Mouse (Mus musculus): ENCODE results near the gene Cuedc2. TPM values are rescaled to one million over a fixed set of nuclear protein-coding genes. Genes with fewer than 3 reads are reported as not detected.

Cuedc2 gene
- polyA plus RNA-seq, 1 experiment from 2014 or later, result 221 TPM

- no peak for DNase-seq (ENCODE audit: low spot score, missing footprints)
- Histone ChIP-seq H3K4me2 (no peak overlapping the region), H3K9me3 (ENCODE audit: control insufficient read depth, low read length) (no peaks in the 10 kb centered on the region), H3K4me1 (ENCODE audit: control insufficient read depth, insufficient read depth, low read length) (peaks cover 9% of the 10 kb centered on the region), H3K27ac (ENCODE audit: low read depth, low read length) (no peak overlapping the region), H3K36me3 (ENCODE audit: control insufficient read depth, insufficient read depth, low read length) (no peaks in the 10 kb centered on the region), H3K9ac (ENCODE audit: low read length) (no peak overlapping the region), H3K4me3 (ENCODE audit: low read depth, low read length) (no peak overlapping the region), H3K27me3 (ENCODE audit: control insufficient read depth, insufficient read depth, low read length) (peaks cover 55% of the 10 kb centered on the region)
- 92% methylated on average over 21 of the region's 21 CpGs for WGBS
- ATAC-seq (ENCODE audit: low FRiP score), result no peak
Measured at GRCm38 (mm10) chr19:46312566-46312965, 25.9 kb downstream of the Cuedc2 start.

- peaks cover 4% of the 10 kb centered on the region; the same call in 1 of the 2 replicates for H3K4me1 ChIP-seq (ENCODE audit: control insufficient read depth, insufficient read depth, low read length)
- no peaks in the 10 kb centered on the region for H3K36me3 ChIP-seq (ENCODE audit: control insufficient read depth, insufficient read depth, low read length)
- H3K27ac ChIP-seq (ENCODE audit: low read depth, low read length), result no peak overlapping the region
- H3K4me3 ChIP-seq (ENCODE audit: low read depth, low read length), result no peak overlapping the region
- ATAC-seq (ENCODE audit: low FRiP score) (no peak), DNase-seq (ENCODE audit: low spot score, missing footprints) (no peak)
- no peaks in the 10 kb centered on the region for H3K9me3 ChIP-seq (ENCODE audit: control insufficient read depth, low read length)
- H3K9ac ChIP-seq (ENCODE audit: low read length), result no peak overlapping the region
- peaks cover 51% of the 10 kb centered on the region for H3K27me3 ChIP-seq (ENCODE audit: control insufficient read depth, insufficient read depth, low read length)
- 85% methylated on average over 9 of the region's 9 CpGs for WGBS
- no peak overlapping the region for H3K4me2 ChIP-seq
Measured at GRCm38 (mm10) chr19:46311341-46311740, 27.2 kb downstream of the Cuedc2 start.

GRCm38 (mm10) chr19:46310312-46310865, 28.1 kb downstream of the Cuedc2 start:
- H3K4me3 ChIP-seq (ENCODE audit: low read depth, low read length), result no peak overlapping the region
- H3K27me3 ChIP-seq (ENCODE audit: control insufficient read depth, insufficient read depth, low read length), result peaks cover 41% of the 10 kb centered on the region
- H3K27ac ChIP-seq (ENCODE audit: low read depth, low read length), result no peak overlapping the region
- H3K9ac ChIP-seq (ENCODE audit: low read length), result no peak overlapping the region
- H3K9me3 ChIP-seq (ENCODE audit: control insufficient read depth, low read length), result no peaks in the 10 kb centered on the region
- peaks cover 8% of the 10 kb centered on the region for H3K4me1 ChIP-seq (ENCODE audit: control insufficient read depth, insufficient read depth, low read length)
- 88% methylated on average over 12 of the region's 12 CpGs for WGBS
- ATAC-seq (ENCODE audit: low FRiP score), result no peak
- H3K36me3 ChIP-seq (ENCODE audit: control insufficient read depth, insufficient read depth, low read length), result no peaks in the 10 kb centered on the region
- peak; percentile 71 for DNase-seq (ENCODE audit: low spot score, missing footprints)
- no peak overlapping the region for H3K4me2 ChIP-seq

- peaks cover 14% of the 10 kb centered on the region for H3K4me1 ChIP-seq (ENCODE audit: control insufficient read depth, insufficient read depth, low read length)
- H3K36me3 ChIP-seq (ENCODE audit: control insufficient read depth, insufficient read depth, low read length), result no peaks in the 10 kb centered on the region
- H3K9ac ChIP-seq (ENCODE audit: low read length), result no peak overlapping the region
- no peak overlapping the region for H3K4me3 ChIP-seq (ENCODE audit: low read depth, low read length)
- DNase-seq (ENCODE audit: low spot score, missing footprints) (peak; percentile 49), ATAC-seq (ENCODE audit: low FRiP score) (no peak)
- WGBS, result 79% methylated on average over 21 of the region's 21 CpGs
- no peak overlapping the region for H3K27ac ChIP-seq (ENCODE audit: low read depth, low read length)
- no peaks in the 10 kb centered on the region for H3K9me3 ChIP-seq (ENCODE audit: control insufficient read depth, low read length)
- H3K27me3 ChIP-seq (ENCODE audit: control insufficient read depth, insufficient read depth, low read length), result peaks cover 35% of the 10 kb centered on the region
- no peak overlapping the region for H3K4me2 ChIP-seq
Measured at GRCm38 (mm10) chr19:46309651-46310305, 28.7 kb downstream of the Cuedc2 start.

- DNase-seq (ENCODE audit: low spot score, missing footprints) (peak; percentile 98), ATAC-seq (ENCODE audit: low FRiP score) (peak; percentile 55)
- Histone ChIP-seq H3K9me3 (ENCODE audit: control insufficient read depth, low read length) (no peaks in the 10 kb centered on the region), H3K4me3 (ENCODE audit: low read depth, low read length) (peak overlapping the region; percentile 26), H3K4me2 (peak overlapping the region; percentile 50), H3K9ac (ENCODE audit: low read length) (peak overlapping the region; percentile 44; the same call in 1 of the 2 replicates), H3K27me3 (ENCODE audit: control insufficient read depth, insufficient read depth, low read length) (peaks cover 26% of the 10 kb centered on the region), H3K36me3 (ENCODE audit: control insufficient read depth, insufficient read depth, low read length) (no peaks in the 10 kb centered on the region), H3K4me1 (ENCODE audit: control insufficient read depth, insufficient read depth, low read length) (peaks cover 18% of the 10 kb centered on the region), H3K27ac (ENCODE audit: low read depth, low read length) (no peak overlapping the region)
- under 1% methylated on average over 47 of the region's 47 CpGs for WGBS
Measured at GRCm38 (mm10) chr19:46308706-46309435, 29.6 kb downstream of the Cuedc2 start.

- H3K9me3 ChIP-seq (ENCODE audit: control insufficient read depth, low read length), result no peaks in the 10 kb centered on the region
- WGBS, result 62% methylated on average over 16 of the region's 16 CpGs
- no peak for DNase-seq (ENCODE audit: low spot score, missing footprints)
- no peak for ATAC-seq (ENCODE audit: low FRiP score)
- no peaks in the 10 kb centered on the region for H3K36me3 ChIP-seq (ENCODE audit: control insufficient read depth, insufficient read depth, low read length)
- H3K4me1 ChIP-seq (ENCODE audit: control insufficient read depth, insufficient read depth, low read length), result peaks cover 18% of the 10 kb centered on the region
- peak overlapping the region; percentile 50 for H3K4me2 ChIP-seq
- H3K4me3 ChIP-seq (ENCODE audit: low read depth, low read length), result no peak overlapping the region
- H3K27me3 ChIP-seq (ENCODE audit: control insufficient read depth, insufficient read depth, low read length), result peaks cover 21% of the 10 kb centered on the region
- H3K9ac ChIP-seq (ENCODE audit: low read length), result no peak overlapping the region
- no peak overlapping the region for H3K27ac ChIP-seq (ENCODE audit: low read depth, low read length)
Measured at GRCm38 (mm10) chr19:46308303-46308702, 30.2 kb downstream of the Cuedc2 start.

- H3K36me3 ChIP-seq (ENCODE audit: control insufficient read depth, insufficient read depth, low read length), result no peaks in the 10 kb centered on the region
- H3K27ac ChIP-seq (ENCODE audit: low read depth, low read length), result no peak overlapping the region
- no peak overlapping the region for H3K9ac ChIP-seq (ENCODE audit: low read length)
- ATAC-seq (ENCODE audit: low FRiP score), result no peak
- no peaks in the 10 kb centered on the region for H3K9me3 ChIP-seq (ENCODE audit: control insufficient read depth, low read length)
- H3K4me1 ChIP-seq (ENCODE audit: control insufficient read depth, insufficient read depth, low read length), result peaks cover 18% of the 10 kb centered on the region
- no peak for DNase-seq (ENCODE audit: low spot score, missing footprints)
- H3K27me3 ChIP-seq (ENCODE audit: control insufficient read depth, insufficient read depth, low read length), result peaks cover 20% of the 10 kb centered on the region
- no peak overlapping the region for H3K4me2 ChIP-seq
- 80% methylated on average over 16 of the region's 16 CpGs for WGBS
- no peak overlapping the region for H3K4me3 ChIP-seq (ENCODE audit: low read depth, low read length)
Measured at GRCm38 (mm10) chr19:46307781-46308180, 30.7 kb downstream of the Cuedc2 start.

- H3K9me3 ChIP-seq (ENCODE audit: control insufficient read depth, low read length), result no peaks in the 10 kb centered on the region
- H3K27ac ChIP-seq (ENCODE audit: low read depth, low read length), result no peak overlapping the region
- ATAC-seq (ENCODE audit: low FRiP score) (no peak), DNase-seq (ENCODE audit: low spot score, missing footprints) (no peak)
- WGBS, result 90% methylated on average over 9 of the region's 9 CpGs
- peaks cover 20% of the 10 kb centered on the region for H3K27me3 ChIP-seq (ENCODE audit: control insufficient read depth, insufficient read depth, low read length)
- H3K4me3 ChIP-seq (ENCODE audit: low read depth, low read length), result no peak overlapping the region
- no peak overlapping the region for H3K9ac ChIP-seq (ENCODE audit: low read length)
- H3K4me1 ChIP-seq (ENCODE audit: control insufficient read depth, insufficient read depth, low read length), result peaks cover 18% of the 10 kb centered on the region
- H3K36me3 ChIP-seq (ENCODE audit: control insufficient read depth, insufficient read depth, low read length), result no peaks in the 10 kb centered on the region
- H3K4me2 ChIP-seq, result no peak overlapping the region
Measured at GRCm38 (mm10) chr19:46306751-46307289, 31.7 kb downstream of the Cuedc2 start.

GRCm38 (mm10) chr19:46306268-46306610, 32.3 kb downstream of the Cuedc2 start:
- Histone ChIP-seq H3K9me3 (ENCODE audit: control insufficient read depth, low read length) (no peaks in the 10 kb centered on the region), H3K36me3 (ENCODE audit: control insufficient read depth, insufficient read depth, low read length) (no peaks in the 10 kb centered on the region), H3K4me2 (peak overlapping the region; percentile 59; the same call in 1 of the 2 replicates), H3K27me3 (ENCODE audit: control insufficient read depth, insufficient read depth, low read length) (peaks cover 20% of the 10 kb centered on the region), H3K9ac (ENCODE audit: low read length) (peak overlapping the region; percentile 65; the same call in 1 of the 2 replicates), H3K4me3 (ENCODE audit: low read depth, low read length) (peak overlapping the region; percentile 56), H3K27ac (ENCODE audit: low read depth, low read length) (no peak overlapping the region), H3K4me1 (ENCODE audit: control insufficient read depth, insufficient read depth, low read length) (peaks cover 18% of the 10 kb centered on the region)
- ATAC-seq (ENCODE audit: low FRiP score), result no peak
- 65% methylated on average over 5 of the region's 5 CpGs for WGBS
- DNase-seq (ENCODE audit: low spot score, missing footprints), result no peak

All from midbrain, embryonic 11.5 days (tissue).